Mouse (Mus musculus): Measurements from ENCODE around the gene Adamts4.
"Not testable (repeated sequence)": the region's sequence is repeated elsewhere in the genome, so short reads cannot be mapped to it uniquely, and the experiment has no call there.

The Adamts4 gene

GRCm38 (mm10) chr1:171279012-171279705, 28.9 kb downstream of the Adamts4 start:
- no peak for DNase-seq (ENCODE audit: low read depth, low spot score)

DNA sequence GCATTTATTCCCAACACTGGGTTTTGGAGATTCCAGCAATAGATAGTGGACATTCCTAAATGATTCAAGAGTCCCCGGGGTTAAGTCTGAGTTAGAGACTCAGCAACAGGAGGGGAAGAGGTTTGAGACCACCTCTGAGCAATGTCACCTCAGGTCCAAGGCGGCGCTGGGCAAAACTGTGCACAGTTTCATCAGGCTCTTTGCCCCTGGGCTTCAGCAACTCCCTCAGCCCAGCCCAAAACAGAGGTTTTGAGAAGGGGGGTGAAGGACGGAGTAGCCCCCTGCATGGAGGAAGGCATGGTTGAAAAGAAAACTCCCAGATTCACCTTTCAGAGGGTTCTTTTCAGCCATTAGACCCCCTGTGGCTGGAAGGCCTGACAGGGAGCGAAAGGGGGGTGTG, 29.5 kb downstream of the Adamts4 start:
- no peak for DNase-seq (ENCODE audit: low read depth, low spot score)

DNA sequence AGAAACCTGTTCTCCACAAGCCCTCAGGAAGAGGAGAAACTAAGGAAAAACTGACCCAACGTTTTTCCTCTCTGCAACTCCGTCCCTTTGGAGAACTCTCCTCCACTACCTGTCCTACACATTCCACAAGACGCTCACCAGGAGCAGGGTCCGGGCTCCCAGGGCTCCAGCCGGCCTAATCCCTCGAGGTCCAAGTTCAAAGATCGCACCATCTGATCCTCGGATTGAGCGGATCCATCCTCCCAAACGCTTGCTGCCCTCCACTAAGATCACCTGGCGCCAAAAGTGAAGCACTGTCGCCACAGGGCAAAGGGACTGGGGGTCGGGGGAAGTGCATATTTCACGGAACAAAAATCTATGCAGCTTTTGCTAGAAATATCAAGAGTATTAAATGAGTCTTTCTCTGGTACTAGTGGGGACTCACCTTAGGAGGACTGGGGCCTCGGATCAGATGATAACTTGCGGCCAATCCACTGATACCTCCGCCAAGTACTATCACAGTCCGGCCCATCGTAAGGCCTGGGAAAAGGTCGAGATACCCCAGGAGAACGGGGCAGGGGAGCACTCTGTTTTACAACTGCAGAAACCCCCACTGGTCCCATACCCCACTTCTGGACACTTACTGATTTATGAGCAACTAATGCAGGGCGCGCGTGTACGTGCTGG, 30.2 kb downstream of the Adamts4 start:
- no peak for DNase-seq (ENCODE audit: low read depth, low spot score)

DNA sequence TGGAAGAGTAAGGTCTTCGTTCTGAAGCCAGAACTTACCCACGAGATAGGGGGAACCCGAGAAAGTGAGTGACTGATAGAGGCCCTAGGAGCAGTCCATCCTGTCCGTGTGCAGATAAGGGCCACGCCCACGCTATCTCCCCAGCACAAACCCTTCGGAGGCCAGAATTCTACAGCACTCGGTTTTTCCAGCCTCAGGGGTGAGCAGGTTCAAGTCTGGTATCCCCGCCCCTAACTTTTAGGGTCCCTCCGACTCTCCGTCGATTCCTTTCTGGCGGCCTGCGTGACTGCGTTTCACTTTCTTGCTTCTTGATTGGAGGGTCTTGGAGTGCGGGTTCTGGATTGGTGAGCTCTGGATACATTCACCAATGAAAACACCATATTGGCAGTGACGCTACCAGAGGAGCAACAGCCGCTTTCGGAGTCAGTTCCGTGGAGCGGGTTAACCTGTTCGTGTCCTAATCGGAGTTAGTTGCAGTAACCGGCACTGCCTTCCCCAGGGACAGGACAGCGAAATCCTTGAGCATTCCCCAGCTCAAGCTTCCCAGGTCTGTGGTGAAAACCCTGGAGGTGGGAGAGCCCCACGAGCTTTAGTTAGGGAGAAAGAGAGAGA, 30.8 kb downstream of the Adamts4 start, which contains the start of gene Ppox:
TSS of gene Ppox (minus strand) at position 271 of the 612 bp plus-strand sequence.
- DNase-seq (ENCODE audit: low read depth, low spot score) = peak; percentile 96

DNA sequence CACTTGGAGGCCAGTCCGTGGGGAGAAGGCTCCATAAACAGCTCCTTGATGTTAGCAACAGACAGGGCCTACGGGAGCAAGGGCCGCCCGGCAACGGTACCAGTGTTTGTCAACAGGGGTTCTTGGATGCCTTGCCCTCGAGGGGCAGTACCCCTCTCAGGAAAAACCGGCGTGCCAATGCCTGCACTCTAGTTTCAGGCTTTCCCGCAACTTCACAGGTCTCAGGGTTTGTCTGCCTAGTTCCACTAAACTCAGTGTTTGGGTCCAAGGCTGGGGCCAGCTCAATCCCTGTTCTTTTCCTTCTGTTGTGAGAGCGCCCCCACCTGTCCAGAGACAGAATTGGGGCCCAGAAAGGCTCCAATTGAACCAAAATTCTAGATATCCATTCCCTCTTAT, 31.3 kb downstream of the Adamts4 start:
- no peak for DNase-seq (ENCODE audit: low read depth, low spot score)

DNA sequence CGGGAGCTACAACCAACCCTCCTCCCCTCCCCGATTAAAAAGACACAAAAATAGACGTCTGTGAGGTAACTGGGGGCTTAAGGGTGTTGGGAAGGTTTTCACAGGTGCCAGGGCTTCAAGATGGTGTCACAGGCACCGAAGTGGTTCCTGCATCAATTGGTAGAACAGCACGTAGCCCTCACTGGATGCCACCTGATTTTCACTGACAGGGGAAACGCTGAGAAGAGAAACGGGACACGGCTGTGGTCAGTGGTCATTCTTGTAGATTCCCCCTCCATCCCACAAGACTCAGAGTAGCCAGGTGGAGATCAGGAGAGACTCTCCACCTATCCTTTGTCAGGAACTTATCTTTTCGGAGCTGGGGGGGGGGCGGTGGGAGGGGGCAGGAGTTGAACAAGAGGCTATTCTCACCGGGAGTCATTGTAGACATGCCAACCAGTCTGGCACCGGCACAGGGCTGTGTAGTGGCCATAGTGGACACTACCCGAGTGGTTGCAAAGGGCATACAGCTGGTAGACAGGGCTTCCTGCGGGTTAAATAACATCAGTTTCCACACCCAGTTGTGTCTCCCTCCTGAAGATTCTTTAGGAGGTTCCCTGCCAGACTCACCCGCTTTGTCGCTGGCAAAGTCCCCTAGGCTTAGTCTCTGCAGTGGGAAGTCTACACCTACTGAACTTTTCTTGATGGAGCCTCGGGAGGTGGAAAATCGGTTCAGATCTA, 32.0 kb downstream of the Adamts4 start:
- DNase-seq (ENCODE audit: low read depth, low spot score) = no peak

GRCm38 (mm10) chr1:171283188-171284160, 33.3 kb downstream of the Adamts4 start:
- DNase-seq (ENCODE audit: low read depth, low spot score) = no peak

GRCm38 (mm10) chr1:171284491-171284890, 34.3 kb downstream of the Adamts4 start:
- no peak for DNase-seq (ENCODE audit: low read depth, low spot score)

GRCm38 (mm10) chr1:171285096-171285892, 35.1 kb downstream of the Adamts4 start:
- DNase-seq (ENCODE audit: low read depth, low spot score) = no peak

GRCm38 (mm10) chr1:171286517-171286916, 36.3 kb downstream of the Adamts4 start:
- no peak for DNase-seq (ENCODE audit: low read depth, low spot score)

DNA sequence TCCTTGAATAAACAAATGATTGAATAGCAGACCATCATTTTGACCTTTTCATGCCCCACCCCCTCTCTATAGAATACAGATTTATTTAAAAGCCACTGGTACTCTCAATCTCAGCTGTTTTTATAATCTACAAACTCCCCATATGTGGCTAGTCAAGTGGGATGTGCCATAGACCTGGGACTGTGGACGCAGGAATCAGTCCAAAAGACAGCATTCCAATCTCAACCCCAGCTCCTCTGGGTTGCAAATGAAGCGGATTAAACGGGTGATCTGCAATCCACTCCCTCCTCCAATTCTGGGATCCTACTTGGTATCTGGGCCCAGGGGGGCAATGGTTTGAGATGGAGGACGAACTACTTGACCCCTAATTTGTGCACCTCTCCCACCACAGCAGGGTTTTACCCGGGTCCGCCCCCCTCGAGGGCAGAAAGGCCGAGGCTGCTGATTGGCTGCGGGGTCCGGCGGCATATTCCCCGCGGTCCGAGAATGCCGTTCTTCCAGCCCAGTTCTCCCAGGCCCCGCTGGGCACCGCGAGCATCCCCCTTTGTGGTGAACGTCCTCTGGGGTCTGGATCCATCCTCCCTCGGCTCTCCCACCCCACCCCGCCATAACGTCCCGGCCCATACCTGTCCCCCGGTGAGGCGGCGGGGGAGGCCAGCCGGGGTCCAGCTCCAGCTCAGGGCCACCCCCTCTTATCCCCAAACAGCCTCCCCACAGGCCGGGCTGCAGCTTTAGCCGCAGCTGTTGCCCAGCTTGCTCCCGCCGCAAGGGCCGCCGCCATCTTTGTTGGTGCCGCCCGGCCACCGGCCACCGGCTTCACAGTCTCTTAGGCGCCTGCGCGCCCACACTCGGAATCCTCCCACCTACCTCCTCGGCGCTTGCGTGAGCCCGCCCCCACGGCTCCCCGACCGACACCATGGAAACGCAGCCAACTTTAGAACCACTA, 37.2 kb downstream of the Adamts4 start, which contains the start of gene Usp21:
TSS of gene Usp21 (minus strand) at position 856 of the 946 bp plus-strand sequence.
- DNase-seq (ENCODE audit: low read depth, low spot score) = peak; percentile 93

GRCm38 (mm10) chr1:171288328-171288727, 38.1 kb downstream of the Adamts4 start:
- DNase-seq (ENCODE audit: low read depth, low spot score) = no peak

- no peak for DNase-seq (ENCODE audit: low read depth, low spot score)
Measured at GRCm38 (mm10) chr1:171293351-171293750, 43.1 kb downstream of the Adamts4 start.

GRCm38 (mm10) chr1:171293906-171294297, 43.7 kb downstream of the Adamts4 start:
- no peak for DNase-seq (ENCODE audit: low read depth, low spot score)

DNA sequence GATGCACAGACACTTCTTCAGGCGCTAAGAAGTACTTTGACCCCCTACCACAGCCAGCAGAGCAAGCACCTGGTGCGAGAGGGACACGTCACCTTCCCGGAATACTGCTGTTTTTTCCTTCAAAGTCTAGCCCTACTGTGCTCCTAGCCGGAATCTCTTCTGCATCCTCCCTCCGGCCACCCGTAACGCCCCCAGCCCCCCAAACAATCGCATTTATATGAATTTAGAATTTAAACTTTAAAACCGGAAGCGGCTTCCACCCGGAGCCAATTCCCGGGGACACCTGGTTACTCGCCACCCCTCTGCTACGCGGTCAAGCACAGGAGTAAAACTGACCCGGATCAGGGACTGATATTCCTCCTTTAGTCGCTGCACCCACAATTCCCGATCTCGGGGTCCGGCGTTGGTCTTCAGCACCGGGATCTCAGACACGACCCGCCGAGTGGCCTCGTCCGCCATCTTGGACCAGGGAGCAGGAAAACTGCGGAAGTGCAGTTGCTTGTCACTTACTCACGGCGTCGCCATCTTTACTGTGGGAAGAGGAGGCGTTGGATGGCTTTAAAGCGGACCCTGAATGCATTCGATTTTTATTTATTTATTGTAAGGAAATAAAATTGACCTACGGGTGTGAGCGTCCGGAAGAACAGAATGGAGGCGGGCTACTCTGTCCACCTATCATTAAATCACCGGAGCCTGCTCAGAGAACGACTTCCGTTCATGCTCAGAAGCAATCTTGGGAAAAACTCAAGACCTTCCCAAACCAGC, 44.3 kb downstream of the Adamts4 start, which contains the start of gene Ufc1:
TSS of gene Ufc1 (minus strand) at position 727 of the 765 bp plus-strand sequence.
- DNase-seq (ENCODE audit: low read depth, low spot score) = peak; percentile 90

DNA sequence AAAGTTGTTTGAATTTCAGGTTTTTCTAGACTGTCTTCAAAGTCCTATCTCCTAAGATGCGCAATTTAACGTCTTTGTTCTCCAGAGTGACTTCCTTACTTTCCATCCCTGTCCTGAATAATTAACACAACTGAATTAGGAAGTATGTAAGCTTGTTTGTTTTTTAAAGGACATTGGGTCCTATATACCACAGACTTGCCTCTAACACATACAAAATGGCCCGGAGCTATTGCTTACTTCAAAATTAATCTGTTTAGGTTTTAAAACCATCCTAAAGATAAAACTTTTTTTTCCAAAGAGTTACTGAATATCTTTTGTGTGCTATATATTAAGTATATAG, 44.8 kb downstream of the Adamts4 start:
- no peak for DNase-seq (ENCODE audit: low read depth, low spot score)

DNA sequence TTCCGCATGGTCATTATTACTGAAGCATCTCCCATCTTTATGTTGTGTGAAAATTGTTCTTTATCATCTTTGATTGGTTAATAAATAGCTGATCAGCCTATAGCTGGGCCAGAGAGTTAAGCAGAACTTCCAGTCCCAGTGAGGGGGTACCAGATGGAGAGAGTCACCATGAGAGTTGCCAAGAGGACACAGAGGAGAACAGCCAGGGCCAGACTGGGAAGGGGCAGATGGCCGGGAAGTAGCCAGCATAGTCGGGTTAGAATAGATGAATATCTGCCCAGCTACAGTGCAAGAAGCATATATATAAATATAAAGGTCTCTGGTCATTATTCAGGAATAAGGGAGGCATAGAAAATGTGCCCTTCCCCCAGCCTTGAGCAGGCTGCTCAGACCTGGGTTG, 48.0 kb downstream of the Adamts4 start:
- DNase-seq (ENCODE audit: low read depth, low spot score) = no peak

GRCm38 (mm10) chr1:171306157-171306556, 55.9 kb downstream of the Adamts4 start:
- not testable (repeated sequence) for DNase-seq (ENCODE audit: low read depth, low spot score)
